Mouse (Mus musculus) heart, postnatal 10 days (tissue): ENCODE measurements around the gene Parva. TPM values are rescaled to one million over a fixed set of nuclear protein-coding genes. Genes with fewer than 3 reads are reported as not detected.
A peak's percentile ranks its signal among the peaks of the same experiment; 100 is the strongest.

Experiments used
- DNase-seq, 2 experiments: peaks; one replicate each; pipeline ENCODE4 v3.0.0; 2021
- intact Hi-C: fragments of 180-260 bp; cut with DNase I; formaldehyde crosslinking; loops from one replicate; pipeline ENCODE4 v1.15.1; 2025
- total RNA-seq, 2 experiments: library from RNA; stranded (reverse); gene quantifications; 2 replicates each; pipeline ENCODE4 v1.2.3; 2021

Gene Parva
- total RNA-seq, 2 experiments from 2014 or later: 88.1 to 92.3 TPM

DNA sequence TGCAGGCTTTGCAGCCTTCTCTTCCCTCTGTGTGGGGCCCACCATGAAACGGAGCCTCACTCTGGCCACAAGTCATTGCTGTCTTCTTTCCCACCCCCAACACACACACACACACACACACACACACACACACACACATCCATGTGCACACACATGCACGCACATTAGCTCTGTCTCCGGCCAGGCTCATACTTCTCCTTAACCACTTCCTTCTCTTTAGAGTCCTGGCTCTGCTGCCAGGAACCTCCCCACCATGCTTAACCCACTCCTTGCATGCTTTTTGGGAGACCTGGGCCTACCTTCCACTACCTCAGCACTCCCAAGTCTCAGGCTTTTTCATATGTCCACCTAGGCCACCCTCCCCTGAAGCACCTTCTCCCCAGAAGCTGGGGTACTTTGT lies 76.6 kb downstream of the Parva start:
- intact Hi-C loops: no loop called here
- no peak for DNase-seq

GRCm38 (mm10) chr7:112509107-112509506 lies 81.8 kb downstream of the Parva start:
- intact Hi-C loops: no loop called here
- no peak for DNase-seq

GRCm38 (mm10) chr7:112510336-112511048 lies 83.2 kb downstream of the Parva start:
- DNase-seq: no peak
- intact Hi-C loops: no loop called here

DNA sequence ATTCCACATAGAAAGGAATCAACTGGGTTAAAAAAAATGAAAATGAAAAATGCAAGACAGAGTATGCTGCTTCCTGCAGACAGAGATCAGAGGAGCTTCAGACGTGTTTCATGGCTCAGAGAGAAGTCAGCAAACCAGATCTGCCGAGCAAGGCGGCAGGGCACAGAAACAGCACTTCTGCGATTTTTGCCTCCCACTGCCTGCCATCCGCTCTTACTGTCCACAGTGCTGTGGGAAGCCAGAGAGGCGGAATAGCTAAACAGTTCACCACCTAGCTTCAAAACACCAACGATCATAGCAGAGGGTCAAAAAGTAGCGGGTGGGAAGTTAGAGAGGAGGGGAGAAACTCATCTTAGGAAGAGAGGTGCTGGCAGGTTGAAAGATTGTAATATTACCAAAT lies 84.0 kb downstream of the Parva start:
- no peak for DNase-seq
- intact Hi-C loops: no loop called here

DNA sequence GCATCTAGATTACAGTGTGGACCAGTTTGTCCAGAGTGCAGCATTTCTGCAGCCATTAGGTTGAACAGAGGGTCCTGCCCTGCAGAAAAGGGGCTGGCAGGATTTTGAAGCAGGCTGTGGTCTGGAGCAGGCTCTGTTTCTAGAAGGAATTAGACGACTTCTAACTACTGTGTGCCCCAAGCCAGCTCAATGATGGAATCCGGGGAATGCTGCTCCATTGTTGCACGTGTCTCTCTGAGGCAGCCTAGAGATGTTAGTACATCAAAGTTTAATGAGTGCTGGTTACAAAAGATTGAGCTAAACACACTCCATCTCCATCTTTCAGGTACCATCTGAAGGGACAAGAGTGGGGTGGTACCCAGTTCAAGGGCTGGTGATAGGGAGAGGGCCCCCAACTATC lies 85.0 kb downstream of the Parva start:
- intact Hi-C loops: no loop called here
- DNase-seq: no peak

- intact Hi-C loops: no loop called here
- DNase-seq: no peak
Measured at GRCm38 (mm10) chr7:112512895-112513294, 85.6 kb downstream of the Parva start.

GRCm38 (mm10) chr7:112514636-112515193 lies 87.4 kb downstream of the Parva start:
- intact Hi-C loops: no loop called here
- DNase-seq: no peak

GRCm38 (mm10) chr7:112525465-112525864 lies 98.2 kb downstream of the Parva start:
- intact Hi-C loops: no loop called here
- DNase-seq: no peak

GRCm38 (mm10) chr7:112526226-112526625 lies 98.9 kb downstream of the Parva start:
- intact Hi-C loops: no loop called here
- DNase-seq: no peak

GRCm38 (mm10) chr7:112527230-112527629 lies 99.9 kb downstream of the Parva start:
- intact Hi-C loops: no loop called here

DNA sequence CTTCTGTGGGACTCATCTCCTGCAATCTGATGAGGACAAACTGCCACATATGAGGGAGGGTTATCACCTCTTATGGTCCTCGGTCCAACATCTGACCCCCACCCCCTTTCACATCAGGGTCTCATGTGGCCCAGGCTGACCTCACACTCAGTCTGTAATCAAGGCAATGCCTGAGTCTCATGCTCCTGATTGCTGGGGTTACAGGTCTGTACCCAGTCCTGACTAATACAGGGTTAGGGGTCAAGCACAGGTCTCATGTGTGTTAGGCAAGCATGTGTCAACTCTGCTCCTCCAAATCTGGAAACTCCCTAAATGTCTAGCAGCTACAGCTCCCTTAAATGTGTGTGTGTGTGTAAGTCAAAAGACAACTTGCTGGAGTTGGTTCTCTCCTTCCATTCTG lies 100.8 kb downstream of the Parva start:
- no peak for DNase-seq
- intact Hi-C loops: no loop called here

More at GRCm38 (mm10) chr7:112527230-112527629, 99.9 kb downstream of the Parva start:
- DNase-seq: peak; percentile 61 to 66

- intact Hi-C loops: no loop called here
- peak; percentile 42 to 52 for DNase-seq
Measured at GRCm38 (mm10) chr7:112528582-112529360, 101.5 kb downstream of the Parva start.

DNA sequence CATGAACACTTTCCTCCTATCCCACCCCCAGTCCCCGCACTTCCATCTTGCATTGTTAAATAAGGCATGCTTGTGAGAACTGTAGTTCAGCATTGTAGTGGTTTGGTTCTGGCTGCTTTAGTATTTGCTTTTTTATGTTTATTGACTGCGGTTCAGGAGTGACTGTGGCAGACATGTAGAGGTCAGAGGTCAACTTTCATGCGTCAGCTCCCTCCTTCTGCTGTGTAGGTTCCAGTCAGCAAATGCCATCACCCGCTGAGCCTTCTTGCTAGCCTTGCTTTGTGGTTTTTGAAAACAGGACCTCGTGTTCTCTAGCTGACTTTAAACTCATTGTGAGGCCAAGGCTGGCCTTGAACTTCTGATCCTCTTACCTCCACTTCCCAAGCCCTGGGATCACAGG lies 103.6 kb downstream of the Parva start:
- DNase-seq: no peak
- intact Hi-C loops: no loop called here

DNA sequence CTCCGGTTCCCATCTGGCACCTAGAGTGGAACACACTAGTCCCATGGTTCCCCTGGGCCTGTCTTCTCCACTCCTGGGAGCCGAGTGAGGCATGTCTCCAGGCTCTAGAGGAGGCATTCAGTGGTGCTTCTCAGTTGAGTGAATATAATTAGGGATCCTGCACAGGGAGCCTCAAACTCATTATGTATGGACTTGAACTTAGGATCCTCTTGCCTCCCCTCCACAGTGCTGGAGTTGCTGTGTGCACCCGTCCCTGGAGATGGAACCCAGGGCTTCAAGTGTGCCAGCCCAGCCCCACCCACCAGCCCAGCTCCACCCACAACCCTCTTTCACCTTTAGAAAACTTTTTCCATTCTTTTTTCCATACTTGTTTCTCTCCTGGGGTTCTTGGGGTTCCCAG lies 106.8 kb downstream of the Parva start:
- intact Hi-C loops: no loop called here

GRCm38 (mm10) chr7:112535408-112535921 lies 108.2 kb downstream of the Parva start:
- DNase-seq: peak; percentile 60
- intact Hi-C loops: no loop called here

More for the DNA sequence above, 106.8 kb downstream of the Parva start:
- no peak for DNase-seq

DNA sequence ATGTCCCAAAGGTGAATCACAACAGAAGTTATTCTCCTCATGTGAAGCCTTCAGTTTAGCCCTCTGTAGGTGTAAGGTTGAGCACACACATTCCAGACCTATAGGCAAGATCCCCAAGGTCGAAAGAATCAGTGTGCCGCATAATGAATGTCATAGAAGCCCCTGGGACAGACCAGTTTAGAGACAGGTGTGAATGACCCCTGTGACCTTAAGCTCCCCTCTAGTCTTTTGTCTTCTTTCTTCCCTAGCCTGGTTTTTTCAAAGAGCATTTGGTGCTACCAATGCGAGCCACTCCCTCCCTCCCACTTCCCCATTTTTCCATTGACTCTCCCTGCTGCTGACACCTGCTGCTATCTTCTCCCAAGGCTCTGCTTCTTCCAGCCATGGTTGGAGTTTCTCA lies 121.8 kb downstream of the Parva start:
- no peak for DNase-seq
- intact Hi-C loops: no loop called here

- intact Hi-C loops: loop anchor here (2.0 to 5.0 kb wide), 4 partner anchors 63 to 306 kb away; partner anchors contain the start of gene Tead1
- peak; percentile 36 to 73 for DNase-seq
Measured at GRCm38 (mm10) chr7:112561504-112561903, 134.2 kb downstream of the Parva start.

DNA sequence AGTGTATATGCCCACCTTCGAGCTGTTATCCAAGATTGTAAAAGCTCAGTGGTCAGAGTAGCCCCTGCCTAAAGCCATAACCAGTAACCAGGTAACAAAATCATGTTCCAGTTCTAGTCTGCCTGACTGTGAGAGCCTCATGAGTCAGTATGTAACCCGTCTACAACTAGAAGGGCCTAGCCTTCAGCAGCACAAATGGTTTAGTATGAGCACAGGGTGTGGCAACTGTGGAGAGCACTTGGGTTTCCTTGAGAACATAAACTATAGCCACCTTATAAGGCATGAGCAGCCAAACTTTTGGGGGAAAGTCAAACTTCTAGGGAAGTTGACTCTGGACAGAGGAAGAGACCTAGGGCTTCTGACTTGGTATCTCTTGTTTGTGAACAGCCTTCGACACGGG lies 139.7 kb downstream of the Parva start:
- DNase-seq: no peak
- intact Hi-C loops: loop anchor here (5.0 kb wide), 1 partner anchor 95 kb away; no protein-coding TSS in a partner anchor

- DNase-seq: no peak
- intact Hi-C loops: loop anchor here (5.0 kb wide), 1 partner anchor 97 kb away; no protein-coding TSS in a partner anchor
Measured at GRCm38 (mm10) chr7:112568961-112569360, 141.7 kb downstream of the Parva start.

DNA sequence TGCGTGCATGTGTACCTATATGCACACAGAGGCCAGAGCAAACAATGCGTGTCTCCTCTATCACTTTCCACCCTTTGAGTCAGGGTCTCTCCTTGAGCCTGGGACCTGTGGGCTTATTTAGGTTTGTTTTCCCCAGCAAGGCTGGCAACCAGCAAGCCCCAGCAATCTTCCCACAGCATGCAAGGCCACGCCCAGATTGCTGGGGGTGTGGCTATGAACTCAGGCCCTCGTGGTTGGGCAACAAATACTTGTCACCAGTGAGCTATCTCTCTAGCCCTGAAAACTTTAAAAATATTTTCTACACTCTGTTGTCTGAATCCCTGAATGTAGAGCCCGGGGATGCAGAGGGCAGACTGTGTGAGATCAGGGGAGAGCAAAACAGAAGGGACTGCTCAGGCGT lies 154.3 kb downstream of the Parva start:
- intact Hi-C loops: no loop called here
- DNase-seq: no peak

- intact Hi-C loops: no loop called here
- no peak for DNase-seq
Measured at GRCm38 (mm10) chr7:112582882-112583405, 155.6 kb downstream of the Parva start.
